Mouse (Mus musculus) brain, embryonic 14.5 days (tissue): Measurements from ENCODE around the gene Mvb12a. TPM values are rescaled to one million over a fixed set of nuclear protein-coding genes. Genes with fewer than 3 reads are reported as not detected.

Experiments used
- DNase-seq: peaks from one replicate; pipeline ENCODE4 v3.0.0-alpha.2; 2011; ENCODE audit warnings: low read depth
- CTCF ChIP-seq: fragments of 200-500 bp; IDR thresholded peaks from 2 replicates; pipeline ENCODE4 v1.5.1; 2012; ENCODE audit warnings: inconsistent platforms, mild to moderate bottlenecking, moderate library complexity, borderline replicate concordance; ENCODE audit not compliant: insufficient read depth, insufficient read length; ENCODE audit errors: extremely low read depth
- POLR2A ChIP-seq: fragments of 200-500 bp; IDR thresholded peaks from 2 replicates; pipeline ENCODE4 v1.6.1; 2012; ENCODE audit warnings: mild to moderate bottlenecking, inconsistent platforms, borderline replicate concordance; ENCODE audit not compliant: poor library complexity, insufficient read depth, insufficient read length, severe bottlenecking; ENCODE audit errors: extremely low read depth
- polyA plus RNA-seq: library from polyadenylated mRNA; depleted of rRNA; stranded (reverse); fragments of >200 nt; gene quantifications from 2 replicates; pipeline ENCODE4 v1.2.3, GENCODE M21; 2012; rRNA removed

Mvb12a gene
- 74.0 and 112 TPM in 2 replicates for polyA plus RNA-seq

GRCm38 (mm10) chr8:71542632-71543343, at the start of gene Mvb12a:
TSS of gene Mvb12a (plus strand) at chr8:71542922.
- peak; percentile 100 for DNase-seq
- TF ChIP-seq POLR2A (0 out of 2 replicates have a peak, but pooled peaks have one; percentile 23), CTCF (no peak)

- peak; percentile 88 for DNase-seq
- TF ChIP-seq CTCF (peak; percentile 85), POLR2A (no peak)
These were observed 47.7 kb upstream of the Mvb12a start for GRCm38 (mm10) chr8:71495039-71495438.

- TF ChIP-seq CTCF, result no peak
- TF ChIP-seq POLR2A, result no peak
- no peak for DNase-seq
These were observed 46.9 kb upstream of the Mvb12a start for GRCm38 (mm10) chr8:71495811-71496210.

- no peak for TF ChIP-seq CTCF
- no peak for TF ChIP-seq POLR2A
- no peak for DNase-seq
These were observed 46.2 kb upstream of the Mvb12a start for GRCm38 (mm10) chr8:71496481-71496880.

DNA sequence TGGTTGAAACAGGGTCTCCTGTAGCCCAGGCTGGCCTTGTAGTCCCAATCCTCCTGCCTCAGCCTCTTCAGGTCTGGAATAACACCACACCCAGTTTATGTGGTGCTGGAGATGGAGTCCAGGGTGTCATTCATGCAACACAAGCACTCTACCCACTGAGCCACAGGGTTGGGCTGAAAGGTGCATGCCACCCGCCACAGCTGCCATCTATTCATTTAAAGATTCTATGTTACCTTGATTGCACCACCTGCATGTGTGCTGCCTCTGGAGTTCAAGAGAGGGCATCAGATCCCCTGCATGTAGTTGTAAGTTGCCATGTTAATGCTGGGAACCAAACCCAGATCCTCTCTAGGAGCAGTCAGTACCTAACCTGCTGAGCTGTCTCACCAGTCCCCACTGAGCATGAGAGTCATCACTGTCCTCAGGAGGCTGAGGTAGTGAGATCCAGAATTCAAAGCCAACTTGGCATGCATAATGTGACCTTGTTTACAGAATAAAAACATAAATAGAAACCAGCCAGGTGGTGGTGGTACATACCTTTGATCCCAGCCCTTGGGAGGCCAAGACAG, 45.6 kb upstream of the Mvb12a start:
- DNase-seq, result no peak

DNA sequence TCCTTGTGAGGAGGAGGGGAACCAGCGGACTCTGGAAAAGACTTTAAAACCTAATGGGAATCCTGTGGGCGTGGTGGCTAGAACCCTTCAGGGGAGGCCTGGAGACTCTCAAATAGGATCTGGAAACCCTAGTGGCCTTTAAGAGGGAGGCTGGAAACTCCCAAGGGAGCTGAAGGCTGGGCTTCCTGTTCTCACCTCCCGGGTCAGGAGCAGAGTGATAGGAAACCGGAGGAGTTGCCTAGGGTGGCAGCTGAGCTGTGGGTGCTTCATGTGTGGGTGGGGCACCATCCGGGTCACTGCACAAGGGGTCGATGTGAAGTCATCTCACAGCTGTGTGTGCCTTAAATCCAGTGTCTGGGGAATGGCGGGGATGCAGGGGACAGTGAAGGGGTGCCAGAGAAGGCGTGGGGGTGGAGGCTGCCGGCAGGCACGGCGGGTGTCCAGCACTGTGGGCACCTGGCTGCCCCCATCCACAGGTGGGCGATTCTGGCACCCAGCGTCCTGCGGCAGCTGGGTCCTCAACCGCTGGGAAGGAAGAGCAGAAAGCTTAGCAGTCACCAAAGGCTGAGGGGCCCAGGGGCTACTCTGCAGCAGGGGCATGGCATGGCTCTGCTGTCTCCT, 44.7 kb upstream of the Mvb12a start:
- DNase-seq, result no peak
- TF ChIP-seq POLR2A, result no peak
- TF ChIP-seq CTCF, result no peak

More for the DNA sequence above, 45.6 kb upstream of the Mvb12a start:
- no peak for TF ChIP-seq CTCF
- no peak for TF ChIP-seq POLR2A

GRCm38 (mm10) chr8:71498816-71499690, 43.7 kb upstream of the Mvb12a start:
- no peak for TF ChIP-seq POLR2A
- TF ChIP-seq CTCF, result no peak
- no peak for DNase-seq

DNA sequence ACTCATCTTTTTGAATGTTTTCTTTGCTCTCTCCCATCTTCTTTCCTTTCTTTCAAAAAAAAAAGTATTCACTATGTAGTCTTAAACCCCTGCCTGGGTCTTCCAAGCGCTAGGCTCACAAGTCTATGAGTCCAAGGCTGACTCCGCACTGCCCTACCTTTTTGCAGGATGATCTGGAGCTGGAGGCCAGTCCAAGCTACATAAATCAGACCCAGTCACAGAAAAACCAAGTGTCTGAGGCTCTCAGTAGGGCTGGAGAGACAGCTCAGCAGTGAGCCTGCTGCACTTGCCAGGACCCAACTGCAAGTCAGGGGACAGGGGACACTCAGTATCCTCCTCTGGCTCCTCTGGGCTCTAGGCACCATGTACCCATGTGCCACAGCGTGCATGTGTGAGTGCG, 38.4 kb upstream of the Mvb12a start:
- TF ChIP-seq POLR2A, result no peak
- no peak for TF ChIP-seq CTCF
- no peak for DNase-seq

- DNase-seq, result no peak
- TF ChIP-seq POLR2A (no peak), CTCF (no peak)
These were observed 37.4 kb upstream of the Mvb12a start for GRCm38 (mm10) chr8:71505326-71505725.

GRCm38 (mm10) chr8:71505979-71506378, 36.7 kb upstream of the Mvb12a start:
- TF ChIP-seq CTCF, result no peak
- no peak for TF ChIP-seq POLR2A
- DNase-seq, result no peak
